Mouse (Mus musculus) thymus, adult 2 months (tissue): ENCODE measurements around the gene Btbd6. TPM values are rescaled to one million over a fixed set of nuclear protein-coding genes. Genes with fewer than 3 reads are reported as not detected.

Experiments used
- DNase-seq: peaks from one replicate; pipeline ENCODE4 v3.0.0; 2021
- H3K27ac ChIP-seq: fragments of 200-500 bp; 2 replicates; pipeline ENCODE4 v1.5.1; 2012; ENCODE audit warnings: low read length, control low read depth; ENCODE audit not compliant: control insufficient read depth, insufficient read depth
- H3K27me3 ChIP-seq: fragments of 200-500 bp; 2 replicates; pipeline ENCODE4 v1.6.1; 2012; ENCODE audit warnings: mild to moderate bottlenecking, low read length, moderate library complexity, mixed read lengths; ENCODE audit not compliant: control insufficient read depth, insufficient read depth
- H3K36me3 ChIP-seq: fragments of 200-500 bp; 2 replicates; pipeline ENCODE4 v1.6.1; 2012; ENCODE audit warnings: mild to moderate bottlenecking, low read length, moderate library complexity; ENCODE audit not compliant: control insufficient read depth, insufficient read depth
- H3K4me1 ChIP-seq: fragments of 200-500 bp; replicated peaks from 2 replicates; pipeline ENCODE4 v1.6.1; 2012; ENCODE audit warnings: low read length; ENCODE audit not compliant: control insufficient read depth, insufficient read depth
- H3K4me3 ChIP-seq: fragments of 200-500 bp; 2 replicates; pipeline ENCODE4 v1.5.1; 2012; ENCODE audit warnings: mild to moderate bottlenecking, low read length, control low read depth, moderate library complexity; ENCODE audit not compliant: control insufficient read depth, insufficient read depth
- CTCF ChIP-seq: fragments of 200-500 bp; IDR thresholded peaks from 2 replicates; pipeline ENCODE4 v1.5.1; 2012; ENCODE audit warnings: mild to moderate bottlenecking, control low read depth, low read length, moderate library complexity, borderline replicate concordance; ENCODE audit not compliant: control insufficient read depth, poor library complexity, insufficient read depth; ENCODE audit errors: extremely low read depth
- POLR2A ChIP-seq: fragments of 200-500 bp; IDR thresholded peaks from 2 replicates; pipeline ENCODE4 v1.6.1; 2012; ENCODE audit warnings: mild to moderate bottlenecking, low read length, control low read depth, moderate library complexity; ENCODE audit not compliant: control insufficient read depth, poor library complexity, insufficient read depth; ENCODE audit errors: extremely low read depth
- WGBS: fragments of 180-500 bp; shearing (Covaris S2); methylation state at CpG from one replicate; pipeline ENCODE4 v1.1.7; 2018; 5-methylcytosine and 5-hydroxymethylcytosine counted together
- polyA plus RNA-seq: library from polyadenylated mRNA; depleted of rRNA; stranded (reverse); fragments of >200 nt; gene quantifications from 2 replicates; pipeline ENCODE4 v1.2.3, GENCODE M21; 2012

Gene Btbd6
- polyA plus RNA-seq, 1 experiment = 69.7 TPM

GRCm38 (mm10) chr12:112937906-112938305 is 38.4 kb upstream of the Btbd6 start:
- Histone ChIP-seq H3K27ac (no peak overlapping the region), H3K4me3 (no peak overlapping the region), H3K4me1 (peaks cover 27% of the 10 kb centered on the region), H3K27me3 (no peaks in the 10 kb centered on the region), H3K36me3 (no peaks in the 10 kb centered on the region)
- DNase-seq = peak; percentile 31
- WGBS = 22% methylated on average over 9 of the region's 9 CpGs
- TF ChIP-seq POLR2A (no peak), CTCF (no peak)

- WGBS = 94% methylated on average over 10 of the region's 10 CpGs
- no peaks in the 10 kb centered on the region for H3K36me3 ChIP-seq
- TF ChIP-seq POLR2A (no peak), CTCF (no peak)
- peaks cover 29% of the 10 kb centered on the region for H3K4me1 ChIP-seq
- no peaks in the 10 kb centered on the region for H3K27me3 ChIP-seq
- H3K27ac ChIP-seq = no peak overlapping the region
- H3K4me3 ChIP-seq = no peak overlapping the region
- DNase-seq = no peak
These were observed 37.9 kb upstream of the Btbd6 start for GRCm38 (mm10) chr12:112938366-112938765.

GRCm38 (mm10) chr12:112938873-112939565 is 37.3 kb upstream of the Btbd6 start:
- no peaks in the 10 kb centered on the region for H3K36me3 ChIP-seq
- TF ChIP-seq POLR2A = no peak
- no peak for TF ChIP-seq CTCF
- H3K4me3 ChIP-seq = no peak overlapping the region
- DNase-seq = no peak
- no peak overlapping the region for H3K27ac ChIP-seq
- WGBS = 83% methylated on average over 10 of the region's 10 CpGs
- H3K27me3 ChIP-seq = no peaks in the 10 kb centered on the region
- peaks cover 29% of the 10 kb centered on the region for H3K4me1 ChIP-seq

- WGBS = 92% methylated on average over 4 of the region's 4 CpGs
- Histone ChIP-seq H3K27me3 (no peaks in the 10 kb centered on the region), H3K4me3 (no peak overlapping the region), H3K4me1 (peaks cover 29% of the 10 kb centered on the region), H3K36me3 (no peaks in the 10 kb centered on the region), H3K27ac (no peak overlapping the region)
- no peak for TF ChIP-seq CTCF
- no peak for TF ChIP-seq POLR2A
- no peak for DNase-seq
These were observed 36.0 kb upstream of the Btbd6 start for GRCm38 (mm10) chr12:112940238-112940637.

- no peak overlapping the region for H3K4me3 ChIP-seq
- TF ChIP-seq POLR2A (no peak), CTCF (no peak)
- H3K36me3 ChIP-seq = no peaks in the 10 kb centered on the region
- no peak overlapping the region for H3K27ac ChIP-seq
- DNase-seq = no peak
- 93% methylated on average over 9 of the region's 9 CpGs for WGBS
- peaks cover 29% of the 10 kb centered on the region for H3K4me1 ChIP-seq
- no peaks in the 10 kb centered on the region for H3K27me3 ChIP-seq
These were observed 35.6 kb upstream of the Btbd6 start for GRCm38 (mm10) chr12:112940710-112941109.

GRCm38 (mm10) chr12:112941156-112941775 is 35.0 kb upstream of the Btbd6 start:
- 51% methylated on average over 10 of the region's 10 CpGs for WGBS
- Histone ChIP-seq H3K27ac (no peak overlapping the region), H3K27me3 (no peaks in the 10 kb centered on the region), H3K4me1 (peaks cover 29% of the 10 kb centered on the region), H3K36me3 (no peaks in the 10 kb centered on the region), H3K4me3 (peak overlapping the region; percentile 65)
- no peak for DNase-seq
- TF ChIP-seq POLR2A (no peak), CTCF (no peak)
